Mouse (Mus musculus): ENCODE results near the gene Mical2. TPM values are rescaled to one million over a fixed set of nuclear protein-coding genes. Genes with fewer than 3 reads are reported as not detected.

The Mical2 gene
- polyA plus RNA-seq, 1 experiment from 2014 or later = 105 TPM

- no peaks in the 10 kb centered on the region for H3K9me3 ChIP-seq
- H3K9ac ChIP-seq = no peak overlapping the region
- H3K4me3 ChIP-seq = no peak overlapping the region
- H3K36me3 ChIP-seq = no peaks in the 10 kb centered on the region
- H3K27me3 ChIP-seq (replicated peaks) = no peaks in the 10 kb centered on the region
- ATAC-seq (ENCODE audit: extremely low read depth, insufficient number of reproducible peaks, low FRiP score, low TSS enrichment) = no peak
- H3K4me2 ChIP-seq = no peak overlapping the region
- no peak overlapping the region for H3K27ac ChIP-seq (replicated peaks)
- 78% methylated on average over 3 of the region's 3 CpGs for WGBS
- H3K4me1 ChIP-seq = peaks cover 33% of the 10 kb centered on the region
Measured at GRCm38 (mm10) chr7:112409991-112410390, 184.3 kb downstream of the Mical2 start.

GRCm38 (mm10) chr7:112413286-112413685 is 187.6 kb downstream of the Mical2 start:
- Histone ChIP-seq H3K4me2 (no peak overlapping the region), H3K27me3 (replicated peaks) (peaks cover 5% of the 10 kb centered on the region; the same call in 1 of the 2 replicates), H3K4me3 (no peak overlapping the region), H3K9ac (no peak overlapping the region), H3K4me1 (peaks cover 25% of the 10 kb centered on the region), H3K27ac (replicated peaks) (no peak overlapping the region), H3K36me3 (no peaks in the 10 kb centered on the region), H3K9me3 (no peaks in the 10 kb centered on the region)
- WGBS = 88% methylated on average over 6 of the region's 6 CpGs
- ATAC-seq (ENCODE audit: extremely low read depth, insufficient number of reproducible peaks, low FRiP score, low TSS enrichment) = no peak

GRCm38 (mm10) chr7:112416058-112416526 is 190.4 kb downstream of the Mical2 start:
- Histone ChIP-seq H3K9me3 (no peaks in the 10 kb centered on the region), H3K27me3 (replicated peaks) (peaks cover 5% of the 10 kb centered on the region; the same call in 1 of the 2 replicates), H3K4me1 (peaks cover 20% of the 10 kb centered on the region), H3K4me3 (no peak overlapping the region), H3K4me2 (peak overlapping the region; percentile 26), H3K27ac (replicated peaks) (no peak overlapping the region), H3K36me3 (no peaks in the 10 kb centered on the region), H3K9ac (no peak overlapping the region)
- 35% methylated on average over 14 of the region's 14 CpGs for WGBS
- no peak for ATAC-seq (ENCODE audit: extremely low read depth, insufficient number of reproducible peaks, low FRiP score, low TSS enrichment)

- Histone ChIP-seq H3K4me1 (peaks cover 17% of the 10 kb centered on the region), H3K9ac (0 out of 2 replicates have a peak overlapping the region, but pooled peaks have one; percentile 5), H3K36me3 (no peaks in the 10 kb centered on the region), H3K4me2 (no peak overlapping the region), H3K27ac (replicated peaks) (no peak overlapping the region), H3K9me3 (no peaks in the 10 kb centered on the region), H3K27me3 (replicated peaks) (peaks cover 5% of the 10 kb centered on the region; the same call in 1 of the 2 replicates), H3K4me3 (no peak overlapping the region)
- 29% methylated on average over 7 of the region's 7 CpGs for WGBS
- no peak for ATAC-seq (ENCODE audit: extremely low read depth, insufficient number of reproducible peaks, low FRiP score, low TSS enrichment)
Measured at GRCm38 (mm10) chr7:112416730-112417513, 191.3 kb downstream of the Mical2 start.

- no peak overlapping the region for H3K27ac ChIP-seq (replicated peaks)
- peaks cover 5% of the 10 kb centered on the region; the same call in 1 of the 2 replicates for H3K27me3 ChIP-seq (replicated peaks)
- no peak overlapping the region for H3K4me3 ChIP-seq
- H3K9me3 ChIP-seq = no peaks in the 10 kb centered on the region
- no peaks in the 10 kb centered on the region for H3K36me3 ChIP-seq
- no peak overlapping the region for H3K4me2 ChIP-seq
- peaks cover 17% of the 10 kb centered on the region for H3K4me1 ChIP-seq
- WGBS = 78% methylated on average over 4 of the region's 4 CpGs
- no peak overlapping the region for H3K9ac ChIP-seq
- no peak for ATAC-seq (ENCODE audit: extremely low read depth, insufficient number of reproducible peaks, low FRiP score, low TSS enrichment)
Measured at GRCm38 (mm10) chr7:112417598-112417997, 191.9 kb downstream of the Mical2 start.

- Histone ChIP-seq H3K4me2 (no peak overlapping the region), H3K4me3 (no peak overlapping the region), H3K27ac (replicated peaks) (no peak overlapping the region), H3K36me3 (no peaks in the 10 kb centered on the region), H3K27me3 (replicated peaks) (no peaks in the 10 kb centered on the region), H3K4me1 (peaks cover 14% of the 10 kb centered on the region), H3K9ac (no peak overlapping the region), H3K9me3 (no peaks in the 10 kb centered on the region)
- 78% methylated on average over 4 of the region's 4 CpGs for WGBS
- ATAC-seq (ENCODE audit: extremely low read depth, insufficient number of reproducible peaks, low FRiP score, low TSS enrichment) = no peak
Measured at GRCm38 (mm10) chr7:112423438-112423837, 197.8 kb downstream of the Mical2 start.

- Histone ChIP-seq H3K9ac (peak overlapping the region; percentile 91), H3K4me2 (peak overlapping the region; percentile 82), H3K27me3 (replicated peaks) (no peaks in the 10 kb centered on the region), H3K9me3 (0 out of 2 replicates have a peak, but pooled peaks cover 5% of the 10 kb centered on the region), H3K27ac (replicated peaks) (peak overlapping the region; percentile 98), H3K36me3 (0 out of 2 replicates have a peak, but pooled peaks cover 5% of the 10 kb centered on the region), H3K4me3 (peak overlapping the region; percentile 74), H3K4me1 (peaks cover 24% of the 10 kb centered on the region)
- no peak for ATAC-seq (ENCODE audit: extremely low read depth, insufficient number of reproducible peaks, low FRiP score, low TSS enrichment)
- WGBS = 35% methylated on average over 5 of the region's 5 CpGs
Measured at GRCm38 (mm10) chr7:112426811-112427210, 201.2 kb downstream of the Mical2 start.

GRCm38 (mm10) chr7:112427357-112428157 is 201.9 kb downstream of the Mical2 start, which contains the start of gene Parva:
Gene Parva (plus strand): TSS chr7:112427505.
- H3K4me1 ChIP-seq = peaks cover 24% of the 10 kb centered on the region
- H3K4me3 ChIP-seq = peak within 1 kb of the TSS; percentile 74
- H3K4me2 ChIP-seq = peak within 1 kb of the TSS; percentile 82
- H3K9me3 ChIP-seq = 0 out of 2 replicates have a peak, but pooled peaks cover 5% of the 10 kb centered on the region
- 1% methylated on average over 49 of the region's 49 CpGs for WGBS
- ATAC-seq (ENCODE audit: extremely low read depth, insufficient number of reproducible peaks, low FRiP score, low TSS enrichment) = peak; percentile 78
- 0 out of 2 replicates have a peak, but pooled peaks cover 5% of the 10 kb centered on the region for H3K36me3 ChIP-seq
- H3K9ac ChIP-seq = peak within 1 kb of the TSS; percentile 91
- peak within 1 kb of the TSS; percentile 98 for H3K27ac ChIP-seq (replicated peaks)
- H3K27me3 ChIP-seq (replicated peaks) = no peaks in the 10 kb centered on the region

- H3K27me3 ChIP-seq (replicated peaks) = no peaks in the 10 kb centered on the region
- 0 out of 2 replicates have a peak, but pooled peaks cover 5% of the 10 kb centered on the region for H3K36me3 ChIP-seq
- H3K4me2 ChIP-seq = peak overlapping the region; percentile 82
- peak overlapping the region; percentile 74 for H3K4me3 ChIP-seq
- peak overlapping the region; percentile 98 for H3K27ac ChIP-seq (replicated peaks)
- peak overlapping the region; percentile 91 for H3K9ac ChIP-seq
- 1% methylated on average over 22 of the region's 22 CpGs for WGBS
- H3K9me3 ChIP-seq = 0 out of 2 replicates have a peak, but pooled peaks cover 5% of the 10 kb centered on the region
- H3K4me1 ChIP-seq = peaks cover 24% of the 10 kb centered on the region
- peak; percentile 88 for ATAC-seq (ENCODE audit: extremely low read depth, insufficient number of reproducible peaks, low FRiP score, low TSS enrichment)
Measured at GRCm38 (mm10) chr7:112428158-112428535, 202.5 kb downstream of the Mical2 start.

GRCm38 (mm10) chr7:112439846-112440245 is 214.2 kb downstream of the Mical2 start:
- Histone ChIP-seq H3K27ac (replicated peaks) (no peak overlapping the region), H3K9me3 (peaks cover 7% of the 10 kb centered on the region), H3K4me1 (peaks cover 66% of the 10 kb centered on the region), H3K36me3 (peaks cover 8% of the 10 kb centered on the region), H3K9ac (no peak overlapping the region), H3K27me3 (replicated peaks) (no peaks in the 10 kb centered on the region), H3K4me2 (no peak overlapping the region), H3K4me3 (no peak overlapping the region)
- WGBS = 51% methylated on average over 3 of the region's 3 CpGs
- no peak for ATAC-seq (ENCODE audit: extremely low read depth, insufficient number of reproducible peaks, low FRiP score, low TSS enrichment)

Measured in heart, embryonic 13.5 days (tissue).